Mouse (Mus musculus) urinary bladder, postnatal 10 days (tissue): Measurements from ENCODE around the gene Filip1l.
A peak's percentile ranks its signal among the peaks of the same experiment; 100 is the strongest.

Source experiments
- DNase-seq: peaks from one replicate; pipeline ENCODE4 v3.0.0; 2022; ENCODE audit warnings: low spot score

The Filip1l gene

GRCm38 (mm10) chr16:57530547-57530946 lies 177.7 kb downstream of the Filip1l start:
- no peak for DNase-seq

DNA sequence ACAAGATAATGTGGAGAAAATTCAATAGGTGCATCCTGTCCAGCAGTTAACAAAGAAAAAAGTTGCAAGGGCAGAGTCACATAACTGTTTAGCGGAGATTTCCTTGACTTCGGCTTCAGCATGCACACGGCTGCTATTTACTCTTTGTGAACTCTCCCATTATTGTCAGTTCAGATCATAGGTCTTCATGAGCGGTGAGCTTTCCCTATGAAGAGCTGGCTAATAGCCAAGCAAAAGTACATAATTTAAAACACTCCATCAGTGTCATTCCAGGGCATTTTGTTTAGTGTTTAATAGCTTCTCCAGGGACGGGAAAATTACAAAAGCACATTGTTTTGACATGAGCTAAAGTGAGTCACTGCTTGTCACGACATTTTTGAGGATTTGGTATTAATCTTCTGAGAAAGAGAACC lies 179.2 kb downstream of the Filip1l start:
- no peak for DNase-seq

DNA sequence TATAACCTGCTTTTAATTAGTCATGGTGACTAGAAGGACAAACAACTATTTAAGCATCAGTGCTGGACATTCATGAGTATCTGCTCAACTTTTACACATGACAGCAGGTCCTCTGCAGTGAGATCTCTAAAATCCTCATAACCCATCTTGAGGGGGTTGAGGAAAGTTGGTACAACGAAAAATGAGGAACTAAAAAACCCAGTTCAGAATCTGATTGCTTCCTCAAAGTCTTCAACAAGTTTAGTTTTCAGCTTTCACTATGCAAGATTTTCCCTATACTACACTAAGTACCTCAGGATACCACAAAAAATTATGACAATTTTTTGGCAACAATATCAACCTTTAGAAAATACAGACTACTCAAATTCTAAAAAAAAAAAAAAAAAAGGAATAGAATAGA lies 181.5 kb downstream of the Filip1l start:
- DNase-seq, result no peak

GRCm38 (mm10) chr16:57534811-57535210 lies 181.9 kb downstream of the Filip1l start:
- DNase-seq, result no peak

- no peak for DNase-seq
These were observed 183.6 kb downstream of the Filip1l start for GRCm38 (mm10) chr16:57536511-57536910.

DNA sequence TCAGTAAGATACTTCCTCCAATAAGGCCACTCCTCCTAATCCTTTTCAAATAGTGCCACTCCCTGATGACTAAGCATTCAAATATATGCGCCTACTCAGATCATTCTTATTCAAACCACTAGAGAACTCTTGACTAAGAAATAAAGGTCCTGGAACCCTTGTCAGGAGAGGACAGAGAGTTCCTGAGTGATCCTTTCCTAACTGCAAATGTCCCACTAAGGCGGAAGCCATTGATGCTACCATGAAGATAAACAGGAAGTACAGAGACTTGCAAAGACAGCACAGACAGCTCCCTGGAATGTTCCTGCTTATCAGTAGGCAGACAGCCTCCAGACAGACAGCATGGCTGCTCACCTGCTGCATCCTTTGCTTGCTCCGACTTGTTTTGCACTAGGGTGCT lies 190.3 kb downstream of the Filip1l start:
- DNase-seq, result no peak

DNA sequence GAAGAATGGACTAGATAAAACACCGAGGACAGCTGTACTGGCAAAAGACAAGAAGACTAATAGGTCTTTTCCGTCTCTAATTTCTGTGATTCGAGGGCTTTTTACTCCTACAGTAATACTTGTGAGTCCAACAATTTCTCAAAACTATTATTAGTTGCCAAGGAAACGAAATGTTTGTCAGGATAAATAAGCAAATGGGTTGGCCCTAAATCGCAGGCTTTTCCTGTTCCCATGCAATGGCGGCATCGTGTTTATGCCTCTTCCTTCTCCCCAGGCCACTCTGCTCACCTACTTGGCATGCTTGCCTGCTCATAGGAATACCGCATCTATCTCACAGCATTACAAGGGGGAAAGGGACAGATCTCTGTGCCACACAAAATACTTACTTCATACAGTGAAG lies 191.5 kb downstream of the Filip1l start:
- DNase-seq, result no peak

- DNase-seq, result no peak
These were observed 193.5 kb downstream of the Filip1l start for GRCm38 (mm10) chr16:57546355-57546754.

- DNase-seq, result no peak
These were observed 195.7 kb downstream of the Filip1l start for GRCm38 (mm10) chr16:57548608-57549007.

DNA sequence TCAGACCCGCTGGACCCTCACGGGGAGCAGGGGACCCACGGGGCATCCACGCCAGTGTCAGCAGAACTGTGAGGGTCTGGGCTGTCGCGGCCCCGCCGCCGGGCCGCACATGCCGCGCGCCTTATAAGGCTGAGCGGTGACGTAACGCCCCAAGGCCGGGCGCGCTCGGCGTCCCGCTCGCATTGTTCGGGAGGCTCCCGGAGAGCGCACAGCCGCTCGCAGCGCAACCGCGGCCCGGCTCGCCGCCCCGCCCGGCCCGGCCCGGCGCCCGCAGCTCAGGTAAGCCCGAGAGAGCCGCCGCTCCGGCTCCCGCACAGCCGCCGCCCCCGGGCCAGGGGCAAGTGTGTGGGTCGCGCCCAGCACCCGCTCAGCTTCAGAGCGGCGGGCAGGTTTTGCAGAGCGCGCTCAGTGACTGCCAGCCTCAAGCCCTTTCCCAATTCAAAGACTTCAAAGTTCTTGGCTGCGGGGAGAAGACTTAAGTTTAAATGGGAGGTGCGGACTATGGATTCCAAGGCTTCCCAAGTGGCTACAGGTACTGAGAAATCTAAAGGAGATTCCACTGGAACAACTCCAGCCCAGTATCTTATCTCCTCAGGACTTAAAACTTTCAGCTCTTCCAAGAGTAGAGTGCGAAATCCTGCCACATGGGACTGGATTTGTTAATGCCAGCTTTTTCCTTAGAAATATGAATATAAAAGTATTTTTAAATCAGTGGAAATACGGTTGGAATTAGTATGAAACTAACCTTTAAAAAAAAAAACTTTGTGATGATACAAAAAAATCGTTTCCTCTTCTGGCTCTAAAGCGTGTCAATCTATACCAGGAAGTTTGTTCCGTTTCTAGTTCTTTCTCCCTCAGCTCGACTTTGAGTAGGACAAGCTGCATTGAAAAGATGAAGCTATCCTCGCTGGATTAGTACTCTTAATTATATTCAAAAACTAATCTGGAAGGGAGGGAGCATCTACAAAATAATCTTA lies 196.5 kb downstream of the Filip1l start:
- peak; percentile 39 for DNase-seq

DNA sequence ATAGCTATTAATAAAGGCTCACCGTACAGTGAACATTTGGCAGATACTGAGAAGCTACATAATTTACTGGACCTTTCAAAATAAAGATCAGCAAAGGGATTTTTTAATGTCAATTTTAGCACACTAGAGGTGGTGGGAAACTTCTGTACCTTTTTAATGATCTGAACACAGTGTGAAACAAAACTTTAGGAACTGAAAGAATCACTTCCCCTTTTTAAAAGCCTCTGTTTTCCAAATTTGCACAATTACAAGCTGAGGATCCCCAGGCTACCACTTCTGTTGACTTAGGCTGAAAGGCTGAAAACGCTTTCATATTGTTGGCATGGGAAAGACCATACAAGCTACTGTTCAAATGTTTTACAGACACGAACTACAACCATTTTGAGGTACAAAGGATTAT lies 197.2 kb downstream of the Filip1l start:
- DNase-seq, result no peak

GRCm38 (mm10) chr16:57550817-57551216 lies 197.9 kb downstream of the Filip1l start:
- no peak for DNase-seq

GRCm38 (mm10) chr16:57551617-57552016 lies 198.7 kb downstream of the Filip1l start:
- DNase-seq, result no peak

- no peak for DNase-seq
These were observed 199.8 kb downstream of the Filip1l start for GRCm38 (mm10) chr16:57552709-57553108.

GRCm38 (mm10) chr16:57553235-57553634 lies 200.3 kb downstream of the Filip1l start:
- no peak for DNase-seq

DNA sequence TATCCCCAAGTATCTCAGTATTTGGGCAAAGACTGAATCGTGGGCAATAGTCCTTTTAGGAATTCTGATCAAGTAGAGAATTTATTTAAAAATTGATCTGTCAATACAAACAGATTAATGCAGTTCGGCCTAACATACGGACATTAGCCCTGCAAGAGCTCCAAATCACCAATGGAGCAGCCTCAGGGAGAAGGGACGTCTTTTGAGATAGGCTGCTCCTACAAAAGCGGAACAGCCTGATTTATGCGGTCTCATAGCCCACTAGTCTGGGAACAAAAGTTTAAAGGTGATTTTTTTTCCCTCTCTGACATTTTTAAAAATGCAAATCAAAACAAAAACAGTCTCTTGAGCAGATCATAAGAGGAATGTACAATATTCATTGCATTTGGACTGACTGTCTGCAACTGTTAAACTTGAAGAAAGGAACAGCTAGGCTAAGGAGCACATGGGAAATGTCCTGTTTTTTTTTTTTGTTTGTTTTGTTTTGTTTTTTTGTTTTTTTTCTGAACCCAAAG lies 202.1 kb downstream of the Filip1l start:
- no peak for DNase-seq

GRCm38 (mm10) chr16:57555667-57556066 lies 202.8 kb downstream of the Filip1l start:
- no peak for DNase-seq

DNA sequence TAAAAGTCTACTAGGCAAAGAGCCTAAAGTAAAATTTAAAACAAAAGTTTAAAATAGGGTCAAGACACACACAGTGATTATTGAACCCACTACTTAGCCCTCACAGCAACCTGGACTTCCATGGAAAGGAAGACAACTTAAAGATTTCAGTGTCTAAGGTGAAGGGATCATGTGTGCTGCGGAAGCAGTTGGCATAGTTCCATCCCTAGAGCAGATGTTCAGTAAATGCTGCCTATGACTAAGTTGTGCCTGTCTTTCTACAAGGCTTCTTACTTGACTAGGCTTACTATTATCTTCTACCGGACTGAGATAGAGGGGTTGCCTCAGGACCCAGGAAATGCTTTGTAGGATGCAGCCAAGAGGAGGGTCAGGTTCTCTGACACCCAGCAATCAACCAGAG lies 203.4 kb downstream of the Filip1l start:
- no peak for DNase-seq

- no peak for DNase-seq
These were observed 205.4 kb downstream of the Filip1l start for GRCm38 (mm10) chr16:57558258-57558657.

DNA sequence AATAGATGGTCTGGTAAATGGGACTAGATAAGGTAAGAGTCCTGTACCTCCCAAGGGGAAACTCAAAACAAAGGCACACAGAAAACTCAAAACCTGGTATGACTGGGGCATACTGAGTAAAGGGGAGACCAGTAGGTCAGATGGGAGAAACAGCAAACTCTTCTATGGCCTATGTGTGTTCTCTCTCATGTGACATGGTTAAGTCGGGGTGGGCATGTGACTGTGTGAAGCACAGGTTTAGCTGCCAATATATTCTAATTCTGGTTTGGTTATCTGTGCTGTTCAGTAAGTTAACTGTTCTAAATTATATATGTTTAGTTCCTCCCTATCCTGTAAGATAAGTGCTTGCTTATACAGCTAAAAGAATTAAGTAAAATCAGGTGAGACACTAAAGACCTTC lies 207.3 kb downstream of the Filip1l start:
- no peak for DNase-seq

GRCm38 (mm10) chr16:57563453-57563852 lies 210.6 kb downstream of the Filip1l start:
- DNase-seq, result no peak

DNA sequence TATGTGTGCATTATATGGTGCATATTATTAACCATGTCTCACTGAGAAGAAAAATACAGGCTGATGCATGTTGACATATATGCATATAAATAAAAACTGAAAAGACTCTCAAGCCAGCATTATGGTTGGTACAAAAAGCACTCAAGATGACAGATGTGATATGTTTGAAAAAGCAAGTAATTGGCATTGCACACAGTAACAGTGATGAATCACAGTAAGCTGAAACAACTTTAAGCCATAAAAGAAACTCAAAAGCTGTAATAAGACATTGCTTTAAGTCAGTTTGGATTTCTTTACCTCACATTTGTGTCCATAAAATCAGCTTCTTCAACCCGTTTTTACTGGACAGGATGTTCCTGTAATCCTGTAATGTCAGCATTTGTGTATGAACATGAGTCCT lies 211.9 kb downstream of the Filip1l start:
- no peak for DNase-seq

DNA sequence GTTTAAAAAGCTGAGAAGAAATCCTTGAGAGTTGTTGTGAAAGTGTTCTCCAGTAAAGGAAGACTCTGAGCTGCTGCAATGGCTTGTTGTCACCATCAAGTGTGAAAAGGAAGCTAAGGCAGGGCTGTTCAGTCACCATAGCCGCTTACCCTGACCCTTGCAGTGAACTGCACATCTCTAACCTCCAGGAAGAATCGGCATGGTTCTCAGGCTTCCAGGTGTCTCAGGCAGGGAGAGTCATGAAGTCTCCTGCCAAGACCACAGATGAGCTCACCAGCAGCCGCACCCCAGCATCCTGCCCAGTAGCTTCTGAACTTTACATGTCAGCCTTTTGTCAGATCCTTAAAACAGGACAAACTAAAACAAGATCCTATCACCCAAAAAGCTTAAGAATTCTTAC lies 213.3 kb downstream of the Filip1l start:
- DNase-seq, result no peak
